Mouse (Mus musculus): ENCODE data around the gene Atg3. TPM values are rescaled to one million over a fixed set of nuclear protein-coding genes. Genes with fewer than 3 reads are reported as not detected.

Atg3 gene
- 10 to 100 TPM; 83.7 to 97.9 TPM for total RNA-seq (2023)

GRCm38 (mm10) chr16:45158522-45159388, at the start of gene Atg3, which contains the start of gene Slc35a5:
Atg3 (plus strand) TSS chr16:45158785.
Slc35a5 (minus strand) TSS chr16:45158706.

GRCm38 (mm10) chr16:45223648-45224388, 65.2 kb downstream of the Atg3 start, which contains the start of gene Btla:
Btla (plus strand) TSS chr16:45224315.

Other genes with a start within 250 kb of the Atg3 start
- 1 to 10 TPM; 4.6 to 4.7 TPM for gene Cd200r3, start 215.1 kb upstream of the Atg3 start, total RNA-seq (2023)
- gene Ccdc80, start 65.4 kb upstream of the Atg3 start, total RNA-seq (2023) = 1 to 10 TPM; 1.8 to 2.9 TPM
- 10 to 100 TPM; 66.0 to 67.4 TPM for gene Slc35a5, start 79 bp upstream of the Atg3 start, total RNA-seq (2023)
- 1 to 10 TPM; 8.0 to 8.7 TPM for gene Btla, start 65.5 kb downstream of the Atg3 start, total RNA-seq (2023)